Comparison of ENCODE assay signal across 17 mouse cellular contexts in the genomic region with DNA sequence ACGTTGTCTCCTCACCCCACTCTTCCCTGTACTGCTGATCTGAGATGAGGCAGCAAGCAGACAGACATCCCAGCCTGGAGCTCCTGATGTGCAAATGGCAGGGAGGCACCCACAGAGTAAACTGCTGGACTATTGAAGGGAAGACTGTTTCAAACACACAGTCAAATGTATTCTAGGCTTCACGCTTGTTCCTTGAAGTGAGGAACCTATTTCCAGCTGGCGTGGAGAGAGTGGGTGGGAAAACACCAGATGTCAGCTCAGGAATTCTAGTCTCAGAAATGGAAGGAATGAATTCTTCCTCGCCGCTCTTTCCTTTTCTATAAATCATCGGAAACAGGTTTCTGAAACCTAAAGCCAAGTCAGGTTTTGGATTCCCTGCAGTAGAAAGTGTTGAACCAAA. TPM values are rescaled to one million over a fixed set of nuclear protein-coding genes. Genes with fewer than 3 reads are reported as not detected.
DNase-seq lines count a peak whose midpoint lies in the region; ATAC-seq lines count a peak whose summit lies in the region.
"Had no signal": no experiment of that assay in that cellular context is flagged by ENCODE, and none has a peak within 500 bp of the region (broad histone marks: within the 10 kb centered on the region; RNA-seq: fewer than 3 reads in every experiment).

No protein-coding gene starts in this region.

- no peak overlapping the region for H3K4me2 ChIP-seq in midbrain, embryonic 14.5 days (ENCODE audit: low read length)
- H3K4me2 ChIP-seq: heart, embryonic 13.5 days; limb, embryonic 15.5 days; midbrain, embryonic 15.5 days had no signal

- no peak overlapping the region for H3K9ac ChIP-seq in midbrain, embryonic 14.5 days (replicated peaks; ENCODE audit: low read length)
- H3K9ac ChIP-seq: heart, embryonic 13.5 days; limb, embryonic 15.5 days; liver, postnatal 0 days; midbrain, embryonic 15.5 days had no signal

- ATAC-seq in frontal cortex, adult (ENCODE audit: low TSS enrichment), result peak; percentile 92
- ATAC-seq in midbrain, embryonic 14.5 days (ENCODE audit: low FRiP score, low TSS enrichment), result no peak
- ATAC-seq: forebrain, embryonic 14.5 days; liver, postnatal 0 days; midbrain, embryonic 15.5 days had no signal

- H3K27me3 ChIP-seq in midbrain, embryonic 14.5 days (ENCODE audit: control insufficient read depth, insufficient read depth, low read length), result no peaks in the 10 kb centered on the region
- H3K27me3 ChIP-seq: heart, embryonic 13.5 days; limb, embryonic 15.5 days; midbrain, embryonic 15.5 days had no signal

- 91% methylated on average over 6 of the region's 6 CpGs for WGBS in midbrain, embryonic 14.5 days

- no peaks in the 10 kb centered on the region for H3K36me3 ChIP-seq in midbrain, embryonic 14.5 days (ENCODE audit: control insufficient read depth, insufficient read depth, low read length)
- H3K36me3 ChIP-seq: G1E; heart, embryonic 13.5 days; limb, embryonic 15.5 days; midbrain, embryonic 15.5 days had no signal

- no peak overlapping the region for H3K4me3 ChIP-seq in midbrain, embryonic 14.5 days (replicated peaks; ENCODE audit: low read depth, low read length)
- H3K4me3 ChIP-seq: heart, embryonic 13.5 days; limb, embryonic 15.5 days; midbrain, embryonic 15.5 days had no signal

- no peak overlapping the region for H3K27ac ChIP-seq in midbrain, embryonic 14.5 days (replicated peaks; ENCODE audit: low read depth, low read length)
- H3K27ac ChIP-seq: heart, embryonic 13.5 days; limb, embryonic 15.5 days; midbrain, embryonic 15.5 days had no signal

- DNase-seq in brain, adult 2 months (ENCODE audit: low read depth, low spot score), result peak; percentile 86
- peak; percentile 47 for DNase-seq in layer of hippocampus, adult 9-11 months
- peak; percentile 17 for DNase-seq in mesoderm, embryonic 11.5 days (ENCODE audit: low read depth, low spot score)
- DNase-seq in urinary bladder, postnatal 10 days (ENCODE audit: low spot score), result no peak
- no peak for DNase-seq in midbrain, embryonic 14.5 days
- no peak for DNase-seq in urinary bladder, postnatal 25 days (ENCODE audit: low spot score)
- DNase-seq: adrenal gland, adult 8-10 months; cerebellum, adult 8-10 months; heart, postnatal 4 days; kidney, adult 2 months; liver, postnatal 0 days had no signal

- H3K4me1 ChIP-seq in midbrain, embryonic 14.5 days (ENCODE audit: control insufficient read depth, insufficient read depth, low read length), result no peaks in the 10 kb centered on the region
- H3K4me1 ChIP-seq: heart, embryonic 13.5 days; midbrain, embryonic 15.5 days had no signal

- H3K9me3 ChIP-seq in midbrain, embryonic 14.5 days (ENCODE audit: control insufficient read depth, low read length), result no peaks in the 10 kb centered on the region
- H3K9me3 ChIP-seq: heart, embryonic 13.5 days; limb, embryonic 15.5 days; midbrain, embryonic 15.5 days had no signal

RNA-seq across cellular contexts. Expression of a gene that starts 53.0 kb away (rescaled TPM):
- 6.3 and 8.4 TPM in 2 replicates for polyA plus RNA-seq in midbrain, embryonic 14.5 days (2014; fragmentation: Nextera tagmentation; extraction: Ambion mirVana)
- polyA plus RNA-seq: G1E had no signal

Comparison
In these comparisons a context has a peak if more than half of its experiments do, and no peak if none do; other contexts are left out.
1. DNase-seq: peak in brain, adult 2 months (single experiment), layer of hippocampus, adult 9-11 months (single experiment) and mesoderm, embryonic 11.5 days (single experiment); none in urinary bladder, postnatal 10 days (single experiment), midbrain, embryonic 14.5 days (single experiment) and urinary bladder, postnatal 25 days (single experiment).